ENCODE assay signal across 8 mouse cellular contexts in genomic region chr1:74248799-74249198, GRCm38 (mm10). TPM values are rescaled to one million over a fixed set of nuclear protein-coding genes. Genes with fewer than 3 reads are reported as not detected.
DNase-seq lines count a peak whose midpoint lies in the region; ATAC-seq and TF ChIP-seq lines count a peak whose summit lies in the region.

No protein-coding gene starts in this region.

- peak overlapping the region; percentile 10; the same call in 1 of the 2 replicates for H3K4me2 ChIP-seq in heart, postnatal 0 days (ENCODE audit: low read depth, low read length)

- ATAC-seq in heart, postnatal 0 days (ENCODE audit: insufficient read depth, low read depth): peak; percentile 78

- WGBS in heart, postnatal 0 days: 27% methylated on average over 1 of the region's 1 CpGs
- 82% methylated on average over 1 of the region's 1 CpGs for WGBS in cerebellum, adult 2 months

- no peak overlapping the region for H3K4me3 ChIP-seq in heart, postnatal 0 days (ENCODE audit: low read depth, low read length)
- H3K4me3 ChIP-seq in cerebellum, adult 2 months (replicated peaks; ENCODE audit: insufficient read depth, low read depth, low read length): no peak overlapping the region

- no peak for TF ChIP-seq CTCF in heart, postnatal 0 days (IDR thresholded peaks at IDR 0.05; ENCODE audit: low read depth)
- no peak for TF ChIP-seq CTCF in cerebellum, adult 2 months (IDR thresholded peaks at IDR 0.05; ENCODE audit: borderline replicate concordance, insufficient read depth, low read depth, low read length)

- peaks cover 46% of the 10 kb centered on the region for H3K36me3 ChIP-seq in heart, postnatal 0 days (replicated peaks; ENCODE audit: control insufficient read depth, insufficient read depth, low read length)

- H3K9ac ChIP-seq in heart, postnatal 0 days (replicated peaks; ENCODE audit: low read depth, low read length): no peak overlapping the region

- no peaks in the 10 kb centered on the region for H3K27me3 ChIP-seq in heart, postnatal 0 days (ENCODE audit: control insufficient read depth, insufficient read depth, low read length)
- H3K27me3 ChIP-seq in cerebellum, adult 2 months (ENCODE audit: control insufficient read depth, insufficient read depth, low read length): no peaks in the 10 kb centered on the region

- no peak for TF ChIP-seq POLR2A in cerebellum, adult 2 months (IDR thresholded peaks at IDR 0.05; ENCODE audit: borderline replicate concordance, insufficient read depth, low read length)

- H3K27ac ChIP-seq in heart, postnatal 0 days (ENCODE audit: low read depth): peak overlapping the region; percentile 87
- H3K27ac ChIP-seq in cerebellum, adult 2 months (ENCODE audit: insufficient read depth, low read length): no peak overlapping the region

- peak; percentile 56 for DNase-seq in 3134 (ENCODE audit: extremely low read depth, insufficient read length, low spot score)
- DNase-seq in NIH3T3 (ENCODE audit: low read depth): peak; percentile 67
- DNase-seq in heart, postnatal 0 days (ENCODE audit: low spot score): peak; percentile 80
- DNase-seq in liver: peak; percentile 33
- DNase-seq in skeletal muscle tissue, adult 2 months (ENCODE audit: low read depth, low spot score): peak; percentile 51
- DNase-seq in cerebellum, adult 2 months: no peak
- DNase-seq in right cerebral cortex, postnatal 4 days: no peak
- no peak for DNase-seq in cerebellum, adult 11 months

- H3K9me3 ChIP-seq in heart, postnatal 0 days (replicated peaks; ENCODE audit: control insufficient read depth, low read length): no peaks in the 10 kb centered on the region

- H3K4me1 ChIP-seq in heart, postnatal 0 days (ENCODE audit: control insufficient read depth, insufficient read depth): peaks cover 39% of the 10 kb centered on the region
- H3K4me1 ChIP-seq in cerebellum, adult 2 months (ENCODE audit: control insufficient read depth, insufficient read depth, low read length): peaks cover 4% of the 10 kb centered on the region; the same call in 1 of the 2 replicates

- TF ChIP-seq EP300 in heart, postnatal 0 days (IDR thresholded peaks at IDR 0.05; ENCODE audit: low read depth): no peak

RNA-seq across cellular contexts. Expression of gene Arpc2, which starts 12.9 kb away (rescaled TPM):
- 149 and 180 TPM in 2 replicates for total RNA-seq in heart, postnatal 0 days (2014; rRNA removed; ENCODE audit: low replicate concordance)
- 374 and 375 TPM in 2 replicates for polyA plus RNA-seq in heart, postnatal 0 days (2015; fragmentation: Nextera tagmentation; extraction: Ambion mirVana)
- polyA plus RNA-seq in cerebellum, adult 2 months (2012; rRNA removed): 146 and 151 TPM in 2 replicates

RNA-seq across cellular contexts. Expression of gene Gpbar1, which starts 29.6 kb away (rescaled TPM):
- total RNA-seq in heart, postnatal 0 days (2014; rRNA removed; ENCODE audit: low replicate concordance): 0.27 TPM in 1 of 2 replicates, not detected in the other
- 0.22 and 0.33 TPM in 2 replicates for polyA plus RNA-seq in heart, postnatal 0 days (2015; fragmentation: Nextera tagmentation; extraction: Ambion mirVana)
- not detected in 2 replicates for polyA plus RNA-seq in cerebellum, adult 2 months (2012; rRNA removed)

RNA-seq across cellular contexts. Expression of gene Aamp, which starts 35.7 kb away (rescaled TPM):
- 125 and 146 TPM in 2 replicates for total RNA-seq in heart, postnatal 0 days (2014; rRNA removed; ENCODE audit: low replicate concordance)
- polyA plus RNA-seq in heart, postnatal 0 days (2015; fragmentation: Nextera tagmentation; extraction: Ambion mirVana): 162 and 165 TPM in 2 replicates
- 186 and 198 TPM in 2 replicates for polyA plus RNA-seq in cerebellum, adult 2 months (2012; rRNA removed)

RNA-seq across cellular contexts. Expression of gene Pnkd, which starts 35.9 kb away (rescaled TPM):
- total RNA-seq in heart, postnatal 0 days (2014; rRNA removed; ENCODE audit: low replicate concordance): 221 and 310 TPM in 2 replicates
- polyA plus RNA-seq in heart, postnatal 0 days (2015; fragmentation: Nextera tagmentation; extraction: Ambion mirVana): 345 and 362 TPM in 2 replicates
- polyA plus RNA-seq in cerebellum, adult 2 months (2012; rRNA removed): 185 and 201 TPM in 2 replicates

RNA-seq across cellular contexts. Expression of gene Cxcr1, which starts 54.4 kb away (rescaled TPM):
- total RNA-seq in heart, postnatal 0 days (2014; rRNA removed; ENCODE audit: low replicate concordance): not detected in 2 replicates
- polyA plus RNA-seq in heart, postnatal 0 days (2015; fragmentation: Nextera tagmentation; extraction: Ambion mirVana): not detected in 2 replicates
- polyA plus RNA-seq in cerebellum, adult 2 months (2012; rRNA removed): not detected in 2 replicates

Comparison
In these comparisons a context has a peak if more than half of its experiments do, and no peak if none do; other contexts are left out.
1. DNase-seq: peak in 3134 (single experiment), NIH3T3 (single experiment), heart, postnatal 0 days (single experiment), liver (single experiment) and skeletal muscle tissue, adult 2 months (single experiment); none in cerebellum, adult 2 months (0 of 2), right cerebral cortex, postnatal 4 days (single experiment) and cerebellum, adult 11 months (single experiment).